In genomic region chr4:141623037-141623436, GRCm38 (mm10) we compare ENCODE assay signal across 13 mouse cellular contexts. TPM values are rescaled to one million over a fixed set of nuclear protein-coding genes. Genes with fewer than 3 reads are reported as not detected.
A peak's percentile ranks its signal among the peaks of the same experiment; 100 is the strongest.
DNase-seq lines count a peak whose midpoint lies in the region; ATAC-seq and TF ChIP-seq lines count a peak whose summit lies in the region.
"Had no signal": no experiment of that assay in that cellular context is flagged by ENCODE, and none has a peak within 500 bp of the region (broad histone marks: within the 10 kb centered on the region; RNA-seq: fewer than 3 reads in every experiment).

No protein-coding gene starts in this region.

- 82% methylated on average over 11 of the region's 11 CpGs for WGBS in forebrain, embryonic 12.5 days
- 81% methylated on average over 11 of the region's 11 CpGs for WGBS in forebrain, embryonic 14.5 days
- 90% methylated on average over 11 of the region's 11 CpGs for WGBS in hindbrain, embryonic 10.5 days
- WGBS in hindbrain, embryonic 14.5 days = 87% methylated on average over 11 of the region's 11 CpGs
- 89% methylated on average over 11 of the region's 11 CpGs for WGBS in midbrain, postnatal 0 days
- 84% methylated on average over 11 of the region's 11 CpGs for WGBS in midbrain, embryonic 15.5 days
- 35% methylated on average over 11 of the region's 11 CpGs for WGBS in small intestine, adult 2 months

- peaks cover 2% of the 10 kb centered on the region for H3K27me3 ChIP-seq in forebrain, embryonic 12.5 days
- H3K27me3 ChIP-seq in forebrain, embryonic 14.5 days (replicated peaks; ENCODE audit: control insufficient read depth, insufficient read depth, low read length) = no peaks in the 10 kb centered on the region
- H3K27me3 ChIP-seq in hindbrain, embryonic 10.5 days (ENCODE audit: insufficient read depth, poor library complexity, severe bottlenecking) = peaks cover 5% of the 10 kb centered on the region; the same call in 1 of the 2 replicates
- peaks cover 2% of the 10 kb centered on the region; the same call in 1 of the 2 replicates for H3K27me3 ChIP-seq in hindbrain, embryonic 14.5 days (ENCODE audit: control insufficient read depth, insufficient read depth, low read length)
- peaks cover 2% of the 10 kb centered on the region; the same call in 1 of the 2 replicates for H3K27me3 ChIP-seq in midbrain, postnatal 0 days (ENCODE audit: insufficient read depth, low read length)
- no peaks in the 10 kb centered on the region for H3K27me3 ChIP-seq in midbrain, embryonic 15.5 days (replicated peaks)
- no peaks in the 10 kb centered on the region for H3K27me3 ChIP-seq in small intestine, adult 2 months (ENCODE audit: control insufficient read depth, insufficient read depth, low read length)
- H3K27me3 ChIP-seq: limb, embryonic 13.5 days; neural tube, embryonic 13.5 days had no signal

- TF ChIP-seq POLR2A in small intestine, adult 2 months (IDR thresholded peaks at IDR 0.05; ENCODE audit: low read depth, low read length) = no peak

- no peak for TF ChIP-seq CTCF in midbrain, postnatal 0 days (IDR thresholded peaks at IDR 0.05)
- TF ChIP-seq CTCF in small intestine, adult 2 months (IDR thresholded peaks at IDR 0.05; ENCODE audit: extremely low read depth, insufficient read length, insufficient replicate concordance, low read depth, low read length) = no peak

- ATAC-seq in forebrain, embryonic 12.5 days (ENCODE audit: low FRiP score) = no peak
- no peak for ATAC-seq in forebrain, embryonic 14.5 days
- no peak for ATAC-seq in hindbrain, embryonic 14.5 days (ENCODE audit: low FRiP score)
- ATAC-seq in midbrain, postnatal 0 days (ENCODE audit: low FRiP score) = no peak
- no peak for ATAC-seq in midbrain, embryonic 15.5 days (replicated peaks)
- ATAC-seq: forebrain, embryonic 13.5 days had no signal

- no peak overlapping the region for H3K9ac ChIP-seq in forebrain, embryonic 12.5 days
- no peak overlapping the region for H3K9ac ChIP-seq in forebrain, embryonic 14.5 days (ENCODE audit: low read length)
- H3K9ac ChIP-seq in hindbrain, embryonic 14.5 days = no peak overlapping the region
- no peak overlapping the region for H3K9ac ChIP-seq in midbrain, postnatal 0 days (replicated peaks; ENCODE audit: low read length, poor library complexity, severe bottlenecking)
- H3K9ac ChIP-seq in midbrain, embryonic 15.5 days = no peak overlapping the region
- H3K9ac ChIP-seq: forebrain, embryonic 13.5 days; limb, embryonic 13.5 days; midbrain, embryonic 12.5 days; neural tube, embryonic 13.5 days had no signal

- H3K4me2 ChIP-seq in forebrain, embryonic 12.5 days = no peak overlapping the region
- H3K4me2 ChIP-seq in forebrain, embryonic 14.5 days (ENCODE audit: low read length) = no peak overlapping the region
- H3K4me2 ChIP-seq in hindbrain, embryonic 14.5 days (replicated peaks) = no peak overlapping the region
- H3K4me2 ChIP-seq in midbrain, postnatal 0 days (ENCODE audit: low read depth, low read length, poor library complexity, severe bottlenecking) = no peak overlapping the region; the same call in 1 of the 2 replicates
- H3K4me2 ChIP-seq in midbrain, embryonic 15.5 days = no peak overlapping the region
- H3K4me2 ChIP-seq: forebrain, embryonic 13.5 days; limb, embryonic 13.5 days; midbrain, embryonic 12.5 days; neural tube, embryonic 13.5 days had no signal

- H3K4me1 ChIP-seq in forebrain, embryonic 12.5 days = peaks cover 6% of the 10 kb centered on the region
- H3K4me1 ChIP-seq in forebrain, embryonic 14.5 days (ENCODE audit: control insufficient read depth, insufficient read depth, low read length) = no peaks in the 10 kb centered on the region
- peaks cover 24% of the 10 kb centered on the region for H3K4me1 ChIP-seq in hindbrain, embryonic 10.5 days (replicated peaks)
- peaks cover 2% of the 10 kb centered on the region for H3K4me1 ChIP-seq in hindbrain, embryonic 14.5 days (replicated peaks; ENCODE audit: control insufficient read depth, insufficient read depth, low read length)
- no peaks in the 10 kb centered on the region for H3K4me1 ChIP-seq in midbrain, postnatal 0 days (ENCODE audit: insufficient read depth, low read length)
- peaks cover 2% of the 10 kb centered on the region for H3K4me1 ChIP-seq in midbrain, embryonic 15.5 days
- H3K4me1 ChIP-seq in small intestine, adult 2 months (ENCODE audit: control insufficient read depth, insufficient read depth, insufficient read length, low read length) = peaks cover 28% of the 10 kb centered on the region

- peak overlapping the region; percentile 36; the same call in 1 of the 2 replicates for H3K27ac ChIP-seq in forebrain, embryonic 12.5 days
- H3K27ac ChIP-seq in forebrain, embryonic 14.5 days (ENCODE audit: low read depth, low read length) = no peak overlapping the region
- 0 out of 2 replicates have a peak overlapping the region, but pooled peaks have one; percentile 56 for H3K27ac ChIP-seq in hindbrain, embryonic 10.5 days
- H3K27ac ChIP-seq in hindbrain, embryonic 14.5 days = no peak overlapping the region
- peak overlapping the region; percentile 38; the same call in 1 of the 2 replicates for H3K27ac ChIP-seq in midbrain, postnatal 0 days (ENCODE audit: low read depth, low read length)
- no peak overlapping the region for H3K27ac ChIP-seq in midbrain, embryonic 15.5 days
- H3K27ac ChIP-seq in small intestine, adult 2 months (ENCODE audit: insufficient read depth, low read depth, low read length) = peak overlapping the region; percentile 82
- H3K27ac ChIP-seq: forebrain, embryonic 13.5 days; limb, embryonic 13.5 days; midbrain, embryonic 12.5 days; neural tube, embryonic 13.5 days had no signal

- no peak for DNase-seq in forebrain, embryonic 14.5 days (ENCODE audit: low spot score)
- no peak for DNase-seq in hindbrain, embryonic 10.5 days (ENCODE audit: low spot score)
- DNase-seq in hindbrain, embryonic 14.5 days (ENCODE audit: low spot score) = no peak
- no peak for DNase-seq in midbrain, postnatal 0 days (ENCODE audit: low spot score)
- no peak for DNase-seq in thymus, postnatal 36 days
- DNase-seq: thymus, adult 2 months had no signal

- no peak overlapping the region for H3K4me3 ChIP-seq in forebrain, embryonic 12.5 days (replicated peaks)
- no peak overlapping the region for H3K4me3 ChIP-seq in forebrain, embryonic 14.5 days (ENCODE audit: low read depth, low read length)
- no peak overlapping the region for H3K4me3 ChIP-seq in hindbrain, embryonic 10.5 days
- no peak overlapping the region for H3K4me3 ChIP-seq in hindbrain, embryonic 14.5 days (replicated peaks; ENCODE audit: low read length)
- H3K4me3 ChIP-seq in midbrain, postnatal 0 days (ENCODE audit: low read depth, low read length) = no peak overlapping the region
- no peak overlapping the region for H3K4me3 ChIP-seq in midbrain, embryonic 15.5 days
- peak overlapping the region; percentile 58 for H3K4me3 ChIP-seq in small intestine, adult 2 months (ENCODE audit: low read depth, low read length)
- H3K4me3 ChIP-seq: forebrain, embryonic 13.5 days; limb, embryonic 13.5 days; midbrain, embryonic 12.5 days; neural tube, embryonic 13.5 days had no signal

- peaks cover 22% of the 10 kb centered on the region for H3K36me3 ChIP-seq in forebrain, embryonic 12.5 days (replicated peaks)
- H3K36me3 ChIP-seq in forebrain, embryonic 14.5 days (ENCODE audit: control insufficient read depth, insufficient read depth, low read length) = peaks cover 25% of the 10 kb centered on the region
- peaks cover 32% of the 10 kb centered on the region for H3K36me3 ChIP-seq in hindbrain, embryonic 10.5 days
- peaks cover 32% of the 10 kb centered on the region for H3K36me3 ChIP-seq in hindbrain, embryonic 14.5 days (replicated peaks; ENCODE audit: control insufficient read depth, insufficient read depth)
- peaks cover 27% of the 10 kb centered on the region for H3K36me3 ChIP-seq in midbrain, postnatal 0 days (ENCODE audit: insufficient read depth, low read length)
- peaks cover 16% of the 10 kb centered on the region for H3K36me3 ChIP-seq in midbrain, embryonic 15.5 days (replicated peaks)
- peaks cover 6% of the 10 kb centered on the region for H3K36me3 ChIP-seq in small intestine, adult 2 months (ENCODE audit: control insufficient read depth, insufficient read depth, low read length)

- H3K9me3 ChIP-seq in forebrain, embryonic 12.5 days = no peaks in the 10 kb centered on the region
- no peaks in the 10 kb centered on the region for H3K9me3 ChIP-seq in forebrain, embryonic 14.5 days (replicated peaks; ENCODE audit: control insufficient read depth, low read length)
- H3K9me3 ChIP-seq in hindbrain, embryonic 10.5 days = no peaks in the 10 kb centered on the region
- H3K9me3 ChIP-seq in hindbrain, embryonic 14.5 days (ENCODE audit: control insufficient read depth, low read length) = no peaks in the 10 kb centered on the region
- H3K9me3 ChIP-seq in midbrain, postnatal 0 days (ENCODE audit: low read length) = no peaks in the 10 kb centered on the region
- H3K9me3 ChIP-seq in midbrain, embryonic 15.5 days = no peaks in the 10 kb centered on the region
- H3K9me3 ChIP-seq: forebrain, embryonic 13.5 days; limb, embryonic 13.5 days; midbrain, embryonic 12.5 days; neural tube, embryonic 13.5 days had no signal

RNA-seq across cellular contexts. Expression of gene Slc25a34, which starts 0.6 kb away (rescaled TPM):
- polyA plus RNA-seq in forebrain, embryonic 12.5 days (2016; fragmentation: Nextera tagmentation; extraction: Ambion mirVana) = not detected in 2 replicates
- polyA plus RNA-seq in forebrain, embryonic 14.5 days (2014; fragmentation: Nextera tagmentation; extraction: Ambion mirVana) = 0.07 TPM in 1 of 2 replicates, not detected in the other
- polyA plus RNA-seq in hindbrain, embryonic 10.5 days (2016; fragmentation: Nextera tagmentation; extraction: Ambion mirVana) = 0.10 TPM in 1 of 2 replicates, not detected in the other
- not detected in 2 replicates for polyA plus RNA-seq in hindbrain, embryonic 14.5 days (2014; fragmentation: Nextera tagmentation; extraction: Ambion mirVana)
- 7.4 and 10.6 TPM in 2 replicates for total RNA-seq in midbrain, postnatal 0 days (2014; rRNA removed)
- polyA plus RNA-seq in midbrain, postnatal 0 days (2015; fragmentation: Nextera tagmentation; extraction: Ambion mirVana) = 2.0 and 2.1 TPM in 2 replicates
- 0.26 and 0.61 TPM in 2 replicates for polyA plus RNA-seq in midbrain, embryonic 15.5 days (2015; fragmentation: Nextera tagmentation; extraction: Ambion mirVana)
- 11.2 and 25.3 TPM in 2 replicates for polyA plus RNA-seq in small intestine, adult 2 months (2012; rRNA removed)
- polyA plus RNA-seq: limb, embryonic 13.5 days had no signal

RNA-seq across cellular contexts. Expression of gene Tmem82, which starts 4.6 kb away (rescaled TPM):
- polyA plus RNA-seq in forebrain, embryonic 12.5 days (2016; fragmentation: Nextera tagmentation; extraction: Ambion mirVana) = 0.09 and 0.33 TPM in 2 replicates
- polyA plus RNA-seq in forebrain, embryonic 14.5 days (2014; fragmentation: Nextera tagmentation; extraction: Ambion mirVana) = 0.12 TPM in 1 of 2 replicates, not detected in the other
- 1.2 and 1.5 TPM in 2 replicates for polyA plus RNA-seq in hindbrain, embryonic 10.5 days (2016; fragmentation: Nextera tagmentation; extraction: Ambion mirVana)
- polyA plus RNA-seq in hindbrain, embryonic 14.5 days (2014; fragmentation: Nextera tagmentation; extraction: Ambion mirVana) = 0.17 TPM in 1 of 2 replicates, not detected in the other
- total RNA-seq in midbrain, postnatal 0 days (2014; rRNA removed) = 0.33 and 1.4 TPM in 2 replicates
- polyA plus RNA-seq in midbrain, postnatal 0 days (2015; fragmentation: Nextera tagmentation; extraction: Ambion mirVana) = 0.68 and 0.85 TPM in 2 replicates
- 0.32 and 0.65 TPM in 2 replicates for polyA plus RNA-seq in midbrain, embryonic 15.5 days (2015; fragmentation: Nextera tagmentation; extraction: Ambion mirVana)
- polyA plus RNA-seq in small intestine, adult 2 months (2012; rRNA removed) = 46.5 and 61.9 TPM in 2 replicates

RNA-seq across cellular contexts. Expression of gene Fblim1, which starts 17.1 kb away (rescaled TPM):
- 17.3 and 19.8 TPM in 2 replicates for polyA plus RNA-seq in forebrain, embryonic 12.5 days (2016; fragmentation: Nextera tagmentation; extraction: Ambion mirVana)
- 15.1 and 19.7 TPM in 2 replicates for polyA plus RNA-seq in forebrain, embryonic 14.5 days (2014; fragmentation: Nextera tagmentation; extraction: Ambion mirVana)
- 33.7 and 34.4 TPM in 2 replicates for polyA plus RNA-seq in hindbrain, embryonic 10.5 days (2016; fragmentation: Nextera tagmentation; extraction: Ambion mirVana)
- polyA plus RNA-seq in hindbrain, embryonic 14.5 days (2014; fragmentation: Nextera tagmentation; extraction: Ambion mirVana) = 41.3 and 43.6 TPM in 2 replicates
- 24.0 and 26.2 TPM in 2 replicates for total RNA-seq in midbrain, postnatal 0 days (2014; rRNA removed)
- 23.1 and 24.1 TPM in 2 replicates for polyA plus RNA-seq in midbrain, postnatal 0 days (2015; fragmentation: Nextera tagmentation; extraction: Ambion mirVana)
- polyA plus RNA-seq in midbrain, embryonic 15.5 days (2015; fragmentation: Nextera tagmentation; extraction: Ambion mirVana) = 35.2 and 41.0 TPM in 2 replicates
- polyA plus RNA-seq in small intestine, adult 2 months (2012; rRNA removed) = 55.3 and 108 TPM in 2 replicates

RNA-seq across cellular contexts. Expression of gene Plekhm2, which starts 41.7 kb away (rescaled TPM):
- polyA plus RNA-seq in forebrain, embryonic 12.5 days (2016; fragmentation: Nextera tagmentation; extraction: Ambion mirVana) = 5.2 and 6.6 TPM in 2 replicates
- 3.6 and 3.9 TPM in 2 replicates for polyA plus RNA-seq in forebrain, embryonic 14.5 days (2014; fragmentation: Nextera tagmentation; extraction: Ambion mirVana)
- 5.0 and 5.4 TPM in 2 replicates for polyA plus RNA-seq in hindbrain, embryonic 10.5 days (2016; fragmentation: Nextera tagmentation; extraction: Ambion mirVana)
- polyA plus RNA-seq in hindbrain, embryonic 14.5 days (2014; fragmentation: Nextera tagmentation; extraction: Ambion mirVana) = 3.9 and 4.4 TPM in 2 replicates
- 40.0 and 41.7 TPM in 2 replicates for total RNA-seq in midbrain, postnatal 0 days (2014; rRNA removed)
- 6.7 and 6.9 TPM in 2 replicates for polyA plus RNA-seq in midbrain, postnatal 0 days (2015; fragmentation: Nextera tagmentation; extraction: Ambion mirVana)
- polyA plus RNA-seq in midbrain, embryonic 15.5 days (2015; fragmentation: Nextera tagmentation; extraction: Ambion mirVana) = 9.7 and 10.7 TPM in 2 replicates
- polyA plus RNA-seq in small intestine, adult 2 months (2012; rRNA removed) = 9.7 and 17.0 TPM in 2 replicates

Comparison
In these comparisons a context has a peak if more than half of its experiments do, and no peak if none do; other contexts are left out.
1. H3K27ac ChIP-seq: peak in forebrain, embryonic 12.5 days (single experiment), hindbrain, embryonic 10.5 days (single experiment), midbrain, postnatal 0 days (single experiment) and small intestine, adult 2 months (single experiment); none in forebrain, embryonic 14.5 days (single experiment), hindbrain, embryonic 14.5 days (single experiment) and midbrain, embryonic 15.5 days (single experiment).
2. RNA of gene Tmem82, which starts 4.6 kb away (polyA plus RNA-seq): 46.5 to 61.9 TPM in small intestine, adult 2 months; 1.2 to 1.5 TPM in hindbrain, embryonic 10.5 days, 0.68 to 0.85 TPM in midbrain, postnatal 0 days, 0.32 to 0.65 TPM in midbrain, embryonic 15.5 days, 0.09 to 0.33 TPM in forebrain, embryonic 12.5 days, 0.12 TPM in forebrain, embryonic 14.5 days and 0.17 TPM in hindbrain, embryonic 14.5 days; every median in the first group is over 10 times any median in the second.